Mouse (Mus musculus) left cerebral cortex, adult 18-20 months (tissue): ENCODE results near the gene Wfdc2. TPM values are rescaled to one million over a fixed set of nuclear protein-coding genes. Genes with fewer than 3 reads are reported as not detected.
"Not testable (repeated sequence)": the region's sequence is repeated elsewhere in the genome, so short reads cannot be mapped to it uniquely, and the experiment has no call there.

Experiments used
- DNase-seq, 2 experiments: peaks; one replicate each; pipeline ENCODE4 v3.0.0; 2021 to 2022; ENCODE audit warnings: low spot score in 2 of 2, mixed read lengths in 1 of 2
- total RNA-seq, 2 experiments: library from RNA; stranded (reverse); gene quantifications; 2 replicates each; pipeline ENCODE4 v1.2.3; 2021

The Wfdc2 gene
- total RNA-seq, 2 experiments from 2014 or later: 0.59 TPM; not detected in 1

- no peak for DNase-seq
These were observed 17.6 kb upstream of the Wfdc2 start for GRCm38 (mm10) chr2:164544454-164545097.

- no peak for DNase-seq
These were observed 12.9 kb upstream of the Wfdc2 start for GRCm38 (mm10) chr2:164549338-164549737.

- DNase-seq: peak; percentile 40 to 72
These were observed 12.0 kb upstream of the Wfdc2 start for GRCm38 (mm10) chr2:164549963-164550894.

- no peak for DNase-seq
These were observed 11.3 kb upstream of the Wfdc2 start for GRCm38 (mm10) chr2:164550895-164551269.

- no peak for DNase-seq
These were observed 10.7 kb upstream of the Wfdc2 start for GRCm38 (mm10) chr2:164551502-164551901.

GRCm38 (mm10) chr2:164558426-164558825 lies 3.8 kb upstream of the Wfdc2 start:
- peak; percentile 20 to 31 for DNase-seq

GRCm38 (mm10) chr2:164558991-164559645 lies 3.1 kb upstream of the Wfdc2 start:
- DNase-seq: no peak

GRCm38 (mm10) chr2:164560106-164560505 lies 2.1 kb upstream of the Wfdc2 start:
- DNase-seq: no peak

- peak; percentile 9 to 42 for DNase-seq
These were observed 1.3 kb downstream of the Wfdc2 start for GRCm38 (mm10) chr2:164563339-164564038.

- no peak for DNase-seq
These were observed 2.1 kb downstream of the Wfdc2 start for GRCm38 (mm10) chr2:164564346-164564745.

GRCm38 (mm10) chr2:164566997-164567396 lies 4.8 kb downstream of the Wfdc2 start:
- DNase-seq: no peak

- DNase-seq: no peak
These were observed 5.2 kb downstream of the Wfdc2 start for GRCm38 (mm10) chr2:164567460-164567859.

- not testable (repeated sequence) for DNase-seq
These were observed 11.1 kb downstream of the Wfdc2 start, which contains the start of gene Spint3 for GRCm38 (mm10) chr2:164573359-164573758. Gene Spint3, minus strand, starts transcription at chr2:164573459.

GRCm38 (mm10) chr2:164585025-164585725 lies 23.0 kb downstream of the Wfdc2 start, which contains the start of gene Wfdc6a:
Gene Wfdc6a, minus strand, starts transcription at chr2:164585447.
- not testable (repeated sequence) for DNase-seq

- DNase-seq: peak; percentile 16 to 27
These were observed 29.8 kb downstream of the Wfdc2 start for GRCm38 (mm10) chr2:164592014-164592413.

GRCm38 (mm10) chr2:164593494-164593893 lies 31.3 kb downstream of the Wfdc2 start, which contains the start of gene Eppin:
Gene Eppin, minus strand, starts transcription at chr2:164593594.
- DNase-seq: no peak

GRCm38 (mm10) chr2:164600179-164600578 lies 38.0 kb downstream of the Wfdc2 start:
- DNase-seq: no peak

GRCm38 (mm10) chr2:164603482-164603881 lies 41.3 kb downstream of the Wfdc2 start:
- no peak for DNase-seq

GRCm38 (mm10) chr2:164604411-164604810 lies 42.2 kb downstream of the Wfdc2 start:
- DNase-seq: no peak

- DNase-seq: no peak
These were observed 46.6 kb downstream of the Wfdc2 start for GRCm38 (mm10) chr2:164608781-164609180.
